Mouse (Mus musculus) stomach, postnatal 0 days (tissue): Measurements from ENCODE around the gene Fignl2.

Source experiments
- CTCF ChIP-seq: IDR thresholded peaks from 2 replicates; pipeline ENCODE4 v1.5.1; 2016; ENCODE audit warnings: antibody characterized with exemption, low read depth, mild to moderate bottlenecking, moderate library complexity
- EP300 ChIP-seq: optimal IDR thresholded peaks from 2 replicates; pipeline ENCODE3; 2016; ENCODE audit warnings: antibody characterized with exemption

GRCm38 (mm10) chr15:101075150-101075549 is 3.2 kb downstream of the Fignl2 start:
- TF ChIP-seq CTCF, result 0 out of 2 replicates have a peak, but pooled peaks have one; percentile 18
- TF ChIP-seq EP300, result no peak
